Mouse (Mus musculus) CH12.LX (cell line): ENCODE measurements around the gene Adrb1. TPM values are rescaled to one million over a fixed set of nuclear protein-coding genes. Genes with fewer than 3 reads are reported as not detected.

Experiments
- DNase-seq: peaks from one replicate; pipeline ENCODE4 v3.0.0-alpha.2; 2013; ENCODE audit errors: extremely low read depth
- H3K27ac ChIP-seq: 2 replicates; pipeline ENCODE4 v1.5.1; 2012; ENCODE audit warnings: low read depth, mild to moderate bottlenecking, control low read depth, moderate library complexity; ENCODE audit not compliant: insufficient read depth
- H3K27me3 ChIP-seq: replicated peaks from 2 replicates; pipeline ENCODE3; 2012; ENCODE audit warnings: inconsistent platforms
- H3K36me3 ChIP-seq, 2 experiments: replicated peaks in 1 of 2; 2 replicates each; pipeline versions ENCODE3 to v1.6.1; 2012; ENCODE audit warnings: inconsistent platforms in 1 of 2, low read length in 1 of 2, mild to moderate bottlenecking in 1 of 2, mixed read lengths in 1 of 2, moderate library complexity in 1 of 2; ENCODE audit not compliant: control insufficient read depth in 1 of 2, insufficient read depth in 1 of 2
- H3K4me1 ChIP-seq, 2 experiments: 2 replicates each; pipeline ENCODE4 v1.6.1; 2012; ENCODE audit warnings: inconsistent platforms in 1 of 2, moderate library complexity in 1 of 2; ENCODE audit not compliant: insufficient read depth in 2 of 2, control insufficient read depth in 1 of 2
- H3K4me2 ChIP-seq: 2 replicates; pipeline ENCODE4 v1.6.1; 2012; ENCODE audit warnings: low read depth, mild to moderate bottlenecking, control low read depth; ENCODE audit not compliant: poor library complexity, insufficient read depth, severe bottlenecking
- H3K4me3 ChIP-seq, 3 experiments: fragments of 150-350 bp in 1 of 3; sonication (generic) in 1 of 3; replicated peaks in 1 of 3; 2 replicates each; pipeline versions ENCODE3 to v1.5.1; 2011 to 2012; ENCODE audit warnings: low read depth in 2 of 3, low read length in 2 of 3, mild to moderate bottlenecking in 2 of 3, moderate library complexity in 2 of 3, control low read depth in 1 of 3, improper control_type of control experiment in 1 of 3, inconsistent platforms in 1 of 3, mixed read lengths in 1 of 3; ENCODE audit not compliant: poor library complexity in 1 of 3
- H3K79me2 ChIP-seq: replicated peaks from 2 replicates; pipeline ENCODE4 v1.6.1; 2012; ENCODE audit warnings: mild to moderate bottlenecking, moderate library complexity; ENCODE audit not compliant: control insufficient read depth, poor library complexity, insufficient read depth, severe bottlenecking; ENCODE audit errors: extremely low read depth
- H3K9ac ChIP-seq: 2 replicates; pipeline ENCODE4 v1.6.1; 2012; ENCODE audit warnings: low read depth, mild to moderate bottlenecking, control low read depth, moderate library complexity; ENCODE audit not compliant: insufficient read depth
- H3K9me3 ChIP-seq: replicated peaks from 2 replicates; pipeline ENCODE3; 2012; ENCODE audit warnings: low read length, inconsistent platforms, mixed read lengths
- CTCF ChIP-seq, 2 experiments: IDR thresholded peaks in 1 of 2; conservative IDR thresholded peaks in 1 of 2; 2 replicates each; pipeline ENCODE4 v1.5.1; 2011 to 2012; ENCODE audit warnings: low read depth in 2 of 2, low read length in 2 of 2, improper control_type of control experiment in 1 of 2, inconsistent platforms in 1 of 2, mild to moderate bottlenecking in 1 of 2, moderate library complexity in 1 of 2
- E2F4 ChIP-seq: IDR thresholded peaks from 2 replicates; pipeline ENCODE4 v1.6.1; 2011; ENCODE audit warnings: low read depth, low read length, improper control_type of control experiment; ENCODE audit not compliant: insufficient replicate concordance
- EP300 ChIP-seq: IDR thresholded peaks from 2 replicates; pipeline ENCODE4 v1.6.1; 2011; ENCODE audit warnings: low read length, improper control_type of control experiment
- ETS1 ChIP-seq: conservative IDR thresholded peaks from 2 replicates; pipeline ENCODE4 v1.6.1; 2012; ENCODE audit warnings: low read depth, mild to moderate bottlenecking, inconsistent platforms, low read length, improper control_type of control experiment, moderate library complexity
- GABPA ChIP-seq: IDR thresholded peaks from 2 replicates; pipeline ENCODE4 v1.6.1; 2012; ENCODE audit warnings: low read depth, low read length, improper control_type of control experiment, inconsistent platforms; ENCODE audit not compliant: insufficient replicate concordance
- JUN ChIP-seq: IDR thresholded peaks from 2 replicates; pipeline ENCODE4 v1.6.1; 2011; ENCODE audit warnings: low read depth, mild to moderate bottlenecking, low read length, improper control_type of control experiment, moderate library complexity; ENCODE audit not compliant: insufficient read depth
- JUND ChIP-seq: conservative IDR thresholded peaks from 2 replicates; pipeline ENCODE4 v1.6.1; 2011; ENCODE audit warnings: low read depth, low read length, improper control_type of control experiment
- KAT2A ChIP-seq: IDR thresholded peaks from 2 replicates; pipeline ENCODE4 v1.6.1; 2012; ENCODE audit warnings: low read length, improper control_type of control experiment, inconsistent platforms; ENCODE audit not compliant: insufficient replicate concordance
- MAZ ChIP-seq: IDR thresholded peaks from 2 replicates; pipeline ENCODE4 v1.6.1; 2012; ENCODE audit warnings: low read depth, mild to moderate bottlenecking, inconsistent platforms, low read length, improper control_type of control experiment, moderate library complexity
- MXI1 ChIP-seq: IDR thresholded peaks from 2 replicates; pipeline ENCODE4 v1.6.1; 2011; ENCODE audit warnings: mild to moderate bottlenecking, low read depth, low read length, improper control_type of control experiment
- MYC ChIP-seq: IDR thresholded peaks from 2 replicates; pipeline ENCODE4 v1.6.1; 2011; ENCODE audit warnings: low read depth, mild to moderate bottlenecking, improper control_type of control experiment, low read length
- POLR2AphosphoS2 ChIP-seq: IDR thresholded peaks from 2 replicates; pipeline ENCODE4 v1.6.1; 2011; ENCODE audit warnings: low read depth, low read length, improper control_type of control experiment
- RAD21 ChIP-seq: IDR thresholded peaks from 2 replicates; pipeline ENCODE4 v1.6.1; 2011; ENCODE audit warnings: low read depth, mild to moderate bottlenecking, low read length, improper control_type of control experiment, moderate library complexity
- SMC3 ChIP-seq: IDR thresholded peaks from 2 replicates; pipeline ENCODE4 v1.6.1; 2011; ENCODE audit warnings: low read depth, low read length, improper control_type of control experiment
- TBP ChIP-seq: conservative IDR thresholded peaks from 2 replicates; pipeline ENCODE4 v1.6.1; 2011; ENCODE audit warnings: low read depth, low read length, improper control_type of control experiment
- TCF12 ChIP-seq: IDR thresholded peaks from 2 replicates; pipeline ENCODE4 v1.6.1; 2014; ENCODE audit warnings: low read depth, mild to moderate bottlenecking, inconsistent platforms, low read length, improper control_type of control experiment
- USF2 ChIP-seq: conservative IDR thresholded peaks from 2 replicates; pipeline ENCODE4 v1.6.1; 2011; ENCODE audit warnings: low read depth, low read length, improper control_type of control experiment
- ZC3H11A ChIP-seq: IDR thresholded peaks from 2 replicates; pipeline ENCODE4 v1.6.1; 2012; ENCODE audit warnings: low read depth, mild to moderate bottlenecking, inconsistent platforms, low read length, improper control_type of control experiment
- ZKSCAN1 ChIP-seq: IDR thresholded peaks from 2 replicates; pipeline ENCODE4 v1.6.1; 2012; ENCODE audit warnings: low read depth, inconsistent platforms, low read length, improper control_type of control experiment, borderline replicate concordance
- ZMIZ1 ChIP-seq: IDR thresholded peaks from 2 replicates; pipeline ENCODE4 v1.6.1; 2012; ENCODE audit warnings: low read depth, mild to moderate bottlenecking, inconsistent platforms, low read length, improper control_type of control experiment
- dilution Hi-C: fragments of 300-500 bp; cut with MboI; formaldehyde crosslinking; loops from 2 replicates; pipeline ENCODE4 v1.14.3; 2020; ENCODE audit warnings: low sequenced_read_pairs; ENCODE audit not compliant: extremely low pct_unique_long_range_greater_than_20kb, extremely low pct_ligation_motif_present
- in situ Hi-C: fragments of 300-500 bp; cut with MboI; formaldehyde crosslinking; loops from 3 replicates; pipeline ENCODE4 v1.14.3; 2019; ENCODE audit warnings: low sequenced_read_pairs, low pct_ligation_motif_present, low pct_unique_long_range_greater_than_20kb, mixed read lengths
- polyA plus RNA-seq: library from polyadenylated mRNA; unstranded; fragments of >175 nt; gene quantifications from 2 replicates; pipeline ENCODE4 v1.2.1, GENCODE M21; 2012; ENCODE audit warnings: low read depth; ENCODE audit not compliant: insufficient read length
- total RNA-seq, 2 experiments: library from RNA; depleted of rRNA; stranded (reverse); fragments of 300-350 nt in 1 of 2; fragments of >200 nt in 1 of 2; gene quantifications; 2 replicates each; pipeline ENCODE4 v1.2.3; 2012 to 2014

Adrb1 gene
- total and polyA plus RNA-seq, 3 experiments, result not detected

GRCm38 (mm10) chr19:56687026-56687635 lies 34.9 kb upstream of the Adrb1 start:
- no peak overlapping the region for H3K4me3 ChIP-seq
- no peak overlapping the region for H3K4me2 ChIP-seq
- no peaks in the 10 kb centered on the region for H3K36me3 ChIP-seq
- H3K27me3 ChIP-seq, result no peaks in the 10 kb centered on the region
- no peaks in the 10 kb centered on the region for H3K9me3 ChIP-seq
- DNase-seq, result no peak
- H3K79me2 ChIP-seq, result no peaks in the 10 kb centered on the region
- no peak overlapping the region for H3K27ac ChIP-seq
- dilution Hi-C loops, result no loop called here
- TF ChIP-seq ZMIZ1, result no peak
- no peak for TF ChIP-seq MAZ
- no peak for TF ChIP-seq MXI1
- no peak for TF ChIP-seq GABPA
- TF ChIP-seq MYC, result no peak
- TF ChIP-seq, all 38 proteins: peak for 0
- Histone ChIP-seq H3K9ac (no peak overlapping the region), H3K4me1 (peaks cover 6 to 25% of the 10 kb centered on the region in 2 experiments)
- in situ Hi-C loops, result no loop called here

DNA sequence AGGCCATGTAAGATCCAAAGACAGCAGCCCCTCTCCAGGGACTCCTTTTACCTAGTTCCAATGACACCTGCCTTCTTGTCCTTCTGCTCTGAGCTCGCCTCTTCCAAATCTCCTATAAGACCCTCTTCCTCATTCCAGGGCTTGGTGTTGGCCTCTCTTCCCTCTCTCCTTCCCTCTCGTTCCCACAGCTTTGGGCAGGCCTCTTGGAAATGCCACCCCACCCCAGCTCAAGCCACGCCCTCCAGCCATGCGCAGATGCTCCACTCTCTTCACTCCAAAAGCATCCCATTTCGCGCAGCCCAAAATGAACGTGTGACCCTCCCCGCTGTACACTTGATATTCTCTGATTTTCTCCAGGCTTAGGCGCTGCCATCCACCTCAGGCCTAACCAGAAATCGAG lies 34.3 kb upstream of the Adrb1 start:
- Histone ChIP-seq H3K4me3 (no peak overlapping the region), H3K9me3 (no peaks in the 10 kb centered on the region), H3K9ac (no peak overlapping the region), H3K4me1 (peaks cover 9 to 25% of the 10 kb centered on the region in 2 experiments), H3K27me3 (no peaks in the 10 kb centered on the region), H3K79me2 (no peaks in the 10 kb centered on the region), H3K4me2 (no peak overlapping the region), H3K27ac (no peak overlapping the region), H3K36me3 (no peaks in the 10 kb centered on the region)
- no peak for DNase-seq
- TF ChIP-seq RAD21 (no peak), TCF12 (no peak), MYC (no peak), POLR2AphosphoS2 (no peak), MAZ (no peak), ETS1 (no peak), EP300 (no peak), USF2 (no peak), ZKSCAN1 (no peak), TBP (no peak), E2F4 (no peak), JUND (no peak), CTCF (conservative IDR thresholded peaks at IDR 0.05 in 1 of 2, IDR thresholded peaks at IDR 0.05 in 1 of 2; ENCODE audit: low read depth in 2 of 2, low read length in 2 of 2) (no peak), SMC3 (no peak), KAT2A (no peak), ZC3H11A (no peak), JUN (no peak)
- dilution Hi-C loops, result no loop called here
- in situ Hi-C loops, result no loop called here
